Mouse (Mus musculus): ENCODE results near the gene Eprs. TPM values are rescaled to one million over a fixed set of nuclear protein-coding genes. Genes with fewer than 3 reads are reported as not detected.
A peak's percentile ranks its signal among the peaks of the same experiment; 100 is the strongest.

Gene Eprs
- polyA plus RNA-seq, 1 experiment from 2014 or later, result 174 TPM

GRCm38 (mm10) chr1:185454144-185454543, 91.3 kb downstream of the Eprs start:
- Histone ChIP-seq H3K4me2 (peak overlapping the region; percentile 99), H3K4me3 (peak overlapping the region; percentile 51), H3K9me3 (no peaks in the 10 kb centered on the region), H3K27me3 (peaks cover 48% of the 10 kb centered on the region), H3K9ac (no peak overlapping the region), H3K4me1 (peaks cover 13% of the 10 kb centered on the region), H3K36me3 (no peaks in the 10 kb centered on the region), H3K27ac (no peak overlapping the region)
- 52% methylated on average over 4 of the region's 4 CpGs for WGBS
- ATAC-seq (ENCODE audit: insufficient number of reproducible peaks, low FRiP score, low TSS enrichment, low read depth), result no peak

GRCm38 (mm10) chr1:185454575-185454954, 91.7 kb downstream of the Eprs start, which contains the start of gene Slc30a10:
Gene Slc30a10, plus strand, starts transcription at chr1:185454848.
- 3% methylated on average over 18 of the region's 18 CpGs for WGBS
- Histone ChIP-seq H3K9me3 (no peaks in the 10 kb centered on the region), H3K4me3 (peak within 1 kb of the TSS; percentile 51), H3K4me1 (peaks cover 13% of the 10 kb centered on the region), H3K36me3 (no peaks in the 10 kb centered on the region), H3K27ac (no peak within 1 kb of the TSS), H3K4me2 (peak within 1 kb of the TSS; percentile 99), H3K27me3 (peaks cover 48% of the 10 kb centered on the region), H3K9ac (peak within 1 kb of the TSS; percentile 35)
- no peak for ATAC-seq (ENCODE audit: insufficient number of reproducible peaks, low FRiP score, low TSS enrichment, low read depth)

GRCm38 (mm10) chr1:185454955-185455701, 92.3 kb downstream of the Eprs start:
- H3K27ac ChIP-seq, result no peak overlapping the region
- peak overlapping the region; percentile 35 for H3K9ac ChIP-seq
- H3K4me1 ChIP-seq, result peaks cover 13% of the 10 kb centered on the region
- no peaks in the 10 kb centered on the region for H3K36me3 ChIP-seq
- H3K4me3 ChIP-seq, result peak overlapping the region; percentile 51
- H3K27me3 ChIP-seq, result peaks cover 48% of the 10 kb centered on the region
- WGBS, result under 1% methylated on average over 70 of the region's 71 CpGs
- 0 out of 2 replicates have a peak, but pooled peaks have one; percentile 27 for ATAC-seq (ENCODE audit: insufficient number of reproducible peaks, low FRiP score, low TSS enrichment, low read depth)
- H3K9me3 ChIP-seq, result no peaks in the 10 kb centered on the region
- H3K4me2 ChIP-seq, result peak overlapping the region; percentile 99

GRCm38 (mm10) chr1:185456327-185456726, 93.5 kb downstream of the Eprs start:
- no peak overlapping the region for H3K27ac ChIP-seq
- no peaks in the 10 kb centered on the region for H3K36me3 ChIP-seq
- no peak overlapping the region for H3K4me3 ChIP-seq
- WGBS, result 86% methylated on average over 9 of the region's 9 CpGs
- peaks cover 13% of the 10 kb centered on the region for H3K4me1 ChIP-seq
- peaks cover 48% of the 10 kb centered on the region for H3K27me3 ChIP-seq
- no peak for ATAC-seq (ENCODE audit: insufficient number of reproducible peaks, low FRiP score, low TSS enrichment, low read depth)
- no peak overlapping the region for H3K4me2 ChIP-seq
- no peaks in the 10 kb centered on the region for H3K9me3 ChIP-seq
- H3K9ac ChIP-seq, result no peak overlapping the region

- WGBS, result 83% methylated on average over 5 of the region's 5 CpGs
These were observed 97.3 kb downstream of the Eprs start for GRCm38 (mm10) chr1:185460096-185460495.

GRCm38 (mm10) chr1:185462889-185463288, 100.0 kb downstream of the Eprs start:
- Histone ChIP-seq H3K4me3 (no peak overlapping the region), H3K36me3 (no peaks in the 10 kb centered on the region), H3K27ac (no peak overlapping the region), H3K27me3 (0 out of 2 replicates have a peak, but pooled peaks cover 1% of the 10 kb centered on the region), H3K4me2 (no peak overlapping the region), H3K4me1 (no peaks in the 10 kb centered on the region; the same call in 1 of the 2 replicates), H3K9ac (no peak overlapping the region), H3K9me3 (no peaks in the 10 kb centered on the region)
- WGBS, result 77% methylated on average over 5 of the region's 5 CpGs
- no peak for ATAC-seq (ENCODE audit: insufficient number of reproducible peaks, low FRiP score, low TSS enrichment, low read depth)

More at GRCm38 (mm10) chr1:185460096-185460495, 97.3 kb downstream of the Eprs start:
- H3K4me1 ChIP-seq, result peaks cover 5% of the 10 kb centered on the region
- no peaks in the 10 kb centered on the region for H3K36me3 ChIP-seq
- no peak overlapping the region for H3K27ac ChIP-seq
- H3K9ac ChIP-seq, result no peak overlapping the region
- no peak for ATAC-seq (ENCODE audit: insufficient number of reproducible peaks, low FRiP score, low TSS enrichment, low read depth)
- no peak overlapping the region for H3K4me2 ChIP-seq
- H3K4me3 ChIP-seq, result no peak overlapping the region
- no peaks in the 10 kb centered on the region for H3K9me3 ChIP-seq
- peaks cover 29% of the 10 kb centered on the region for H3K27me3 ChIP-seq

- Histone ChIP-seq H3K4me2 (no peak overlapping the region), H3K9ac (no peak overlapping the region), H3K4me3 (no peak overlapping the region), H3K27ac (no peak overlapping the region), H3K36me3 (no peaks in the 10 kb centered on the region), H3K27me3 (no peaks in the 10 kb centered on the region), H3K9me3 (no peaks in the 10 kb centered on the region), H3K4me1 (peaks cover 3% of the 10 kb centered on the region; the same call in 1 of the 2 replicates)
- ATAC-seq (ENCODE audit: insufficient number of reproducible peaks, low FRiP score, low TSS enrichment, low read depth), result no peak
- 71% methylated on average over 8 of the region's 8 CpGs for WGBS
These were observed 106.7 kb downstream of the Eprs start for GRCm38 (mm10) chr1:185469551-185470021.

- H3K27ac ChIP-seq, result no peak overlapping the region; the same call in 1 of the 2 replicates
- H3K9ac ChIP-seq, result no peak overlapping the region
These were observed 109.3 kb downstream of the Eprs start for GRCm38 (mm10) chr1:185472025-185472720.

GRCm38 (mm10) chr1:185472730-185473129, 109.9 kb downstream of the Eprs start:
- no peak for ATAC-seq (ENCODE audit: insufficient number of reproducible peaks, low FRiP score, low TSS enrichment, low read depth)
- Histone ChIP-seq H3K4me1 (peaks cover 3% of the 10 kb centered on the region; the same call in 1 of the 2 replicates), H3K27me3 (no peaks in the 10 kb centered on the region), H3K4me2 (no peak overlapping the region), H3K9me3 (no peaks in the 10 kb centered on the region), H3K4me3 (no peak overlapping the region), H3K27ac (no peak overlapping the region), H3K36me3 (no peaks in the 10 kb centered on the region), H3K9ac (no peak overlapping the region)
- 75% methylated on average over 4 of the region's 4 CpGs for WGBS

More at GRCm38 (mm10) chr1:185472025-185472720, 109.3 kb downstream of the Eprs start:
- WGBS, result 37% methylated on average over 8 of the region's 8 CpGs
- Histone ChIP-seq H3K4me1 (peaks cover 3% of the 10 kb centered on the region; the same call in 1 of the 2 replicates), H3K9me3 (no peaks in the 10 kb centered on the region), H3K36me3 (no peaks in the 10 kb centered on the region), H3K4me3 (no peak overlapping the region), H3K4me2 (no peak overlapping the region), H3K27me3 (no peaks in the 10 kb centered on the region)
- no peak for ATAC-seq (ENCODE audit: insufficient number of reproducible peaks, low FRiP score, low TSS enrichment, low read depth)

- Histone ChIP-seq H3K4me1 (no peaks in the 10 kb centered on the region), H3K9ac (no peak overlapping the region), H3K27me3 (no peaks in the 10 kb centered on the region), H3K36me3 (no peaks in the 10 kb centered on the region), H3K27ac (no peak overlapping the region), H3K4me2 (no peak overlapping the region), H3K4me3 (no peak overlapping the region), H3K9me3 (no peaks in the 10 kb centered on the region)
- no peak for ATAC-seq (ENCODE audit: insufficient number of reproducible peaks, low FRiP score, low TSS enrichment, low read depth)
- 90% methylated on average over 1 of the region's 1 CpGs for WGBS
These were observed 110.6 kb downstream of the Eprs start for GRCm38 (mm10) chr1:185473437-185473836.

All from limb, embryonic 15.5 days (tissue).